Mouse (Mus musculus): Measurements from ENCODE around the gene Olfr917. TPM values are rescaled to one million over a fixed set of nuclear protein-coding genes. Genes with fewer than 3 reads are reported as not detected.

The Olfr917 gene
- total RNA-seq (2022), result not detected

DNA sequence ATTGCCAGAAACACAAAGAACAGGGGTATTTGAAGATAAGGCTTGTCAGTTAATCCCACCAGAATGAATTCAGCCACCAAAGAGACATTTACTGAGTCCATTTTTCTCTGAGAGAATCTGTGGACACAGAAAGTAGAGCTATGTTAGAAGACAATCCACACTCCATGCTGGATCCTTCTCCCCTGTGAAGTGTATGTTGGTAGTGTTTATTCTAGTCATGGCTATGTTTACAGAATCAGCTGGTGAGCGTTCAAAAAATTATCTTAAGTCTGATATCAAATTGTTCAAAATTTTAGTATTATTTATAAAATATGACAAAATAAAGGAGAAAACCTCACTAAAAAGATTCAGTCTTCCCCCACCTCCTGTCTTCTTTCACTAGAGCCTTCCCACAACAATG is at the start of gene Olfr917:
TSS of gene Olfr917 (minus strand) at position 101 of the 400 bp plus-strand sequence.
- DNase-seq, result no peak

DNA sequence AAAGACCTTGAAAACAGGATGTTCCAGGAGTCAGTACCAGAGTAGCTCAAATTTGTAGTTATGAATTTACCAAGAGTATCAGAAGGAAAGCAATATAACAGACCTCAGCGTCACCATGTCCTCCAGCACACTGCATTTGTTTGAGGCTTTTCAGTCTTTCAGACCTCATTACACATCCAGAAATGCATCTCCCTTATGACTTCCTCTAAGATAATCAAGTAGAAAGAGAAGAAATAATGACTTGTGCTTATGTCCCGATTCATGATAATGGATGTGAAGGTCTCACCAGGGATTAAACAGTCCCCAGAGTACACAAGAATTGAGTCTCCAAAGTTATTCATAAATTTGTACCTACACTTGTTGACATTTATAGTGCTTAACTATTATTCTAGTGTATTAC is 8.9 kb upstream of the Olfr917 start, which contains the start of gene Olfr918:
TSS of gene Olfr918 (minus strand) at position 101 of the 400 bp plus-strand sequence.
- DNase-seq, result no peak

DNA sequence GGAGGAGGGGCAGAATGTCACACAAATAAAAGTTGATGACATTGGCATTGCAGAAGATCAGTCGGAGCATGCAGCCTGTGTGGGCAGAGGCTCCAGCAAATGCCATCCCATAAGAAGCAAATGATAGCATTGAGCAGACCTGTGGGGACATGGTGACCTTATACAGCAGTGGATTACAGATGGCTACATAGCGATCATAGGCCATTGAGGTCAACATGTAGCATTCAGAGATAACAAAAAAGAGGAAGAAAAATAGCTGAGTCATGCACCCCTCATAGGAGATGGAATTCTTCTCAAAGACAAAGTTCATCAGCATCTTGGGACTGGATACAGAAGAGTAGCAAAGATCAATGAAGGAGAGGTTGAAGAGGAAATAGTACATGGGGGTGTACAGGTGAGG is 7.2 kb upstream of the Olfr917 start:
- no peak for DNase-seq

DNA sequence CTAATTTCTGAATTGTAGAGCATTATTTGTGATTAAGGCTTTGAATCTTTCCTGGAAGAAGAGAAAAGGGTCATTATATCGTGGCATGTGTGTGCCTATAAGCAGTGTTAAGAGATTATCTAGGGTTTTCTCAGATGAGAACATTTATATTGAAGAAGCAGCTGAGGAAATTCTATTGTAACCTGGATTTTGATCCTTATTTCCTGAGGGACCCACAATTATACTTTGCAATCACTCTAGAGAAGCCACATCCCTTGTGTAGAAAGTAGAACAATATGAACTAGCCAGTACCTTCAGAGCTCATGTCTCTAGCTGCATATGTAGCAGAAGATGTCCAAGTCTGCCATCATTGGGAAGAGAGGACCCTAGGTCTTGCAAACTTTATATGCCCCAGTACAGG is 5.9 kb downstream of the Olfr917 start, which contains the start of gene Olfr916:
TSS of gene Olfr916 (minus strand) at position 101 of the 400 bp plus-strand sequence.
- no peak for DNase-seq

DNA sequence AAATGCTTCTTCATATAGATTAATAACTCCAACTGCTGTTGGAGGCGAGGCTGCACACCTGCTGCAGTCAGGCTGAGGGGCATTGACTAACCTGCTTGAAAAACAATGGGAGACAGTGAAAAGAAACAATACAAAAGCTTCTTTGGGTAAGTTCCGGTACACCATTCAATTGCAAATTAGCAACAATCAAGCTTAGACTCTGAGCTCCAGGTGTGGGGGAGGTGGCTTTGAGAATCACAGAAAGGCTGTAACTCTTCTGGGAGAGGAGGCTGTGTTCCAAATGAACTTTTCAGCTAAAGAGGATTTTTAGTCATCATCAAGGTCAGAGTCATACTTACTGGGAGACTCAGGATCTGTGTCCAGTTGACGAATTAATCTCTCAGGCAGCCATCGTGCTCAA is 33.2 kb downstream of the Olfr917 start:
- no peak for DNase-seq

Other genes starting within 250 kb of the Olfr917 start
- not detected for gene Olfr901, start 236.4 kb downstream of the Olfr917 start, total RNA-seq (2022)
- gene Olfr902, start 218.2 kb downstream of the Olfr917 start, total RNA-seq (2022), result not detected
- not detected for gene Olfr904, start 202.7 kb downstream of the Olfr917 start, total RNA-seq (2022)
- under 1 TPM in 1 of 4 experiments, not detected in 3; 0.06 TPM for gene Olfr905, start 194.7 kb downstream of the Olfr917 start, total RNA-seq (2022)
- gene Olfr906, start 178.8 kb downstream of the Olfr917 start, total RNA-seq (2022), result not detected
- not detected for gene Olfr907, start 170.0 kb downstream of the Olfr917 start, total RNA-seq (2022)
- not detected for gene Olfr911-ps1, start 144.3 kb downstream of the Olfr917 start, total RNA-seq (2022)
- gene Olfr910, start 128.0 kb downstream of the Olfr917 start, total RNA-seq (2022), result not detected
- not detected for gene Olfr912, start 85.7 kb downstream of the Olfr917 start, total RNA-seq (2022)
- not detected for gene Olfr913, start 73.1 kb downstream of the Olfr917 start, total RNA-seq (2022)
- gene Olfr914, start 60.7 kb downstream of the Olfr917 start, total RNA-seq (2022), result not detected
- gene Olfr916, start 6.0 kb downstream of the Olfr917 start, total RNA-seq (2022), result not detected
- not detected for gene Olfr918, start 8.8 kb upstream of the Olfr917 start, total RNA-seq (2022)
- gene Olfr919, start 37.8 kb upstream of the Olfr917 start, total RNA-seq (2022), result not detected
- 10 to 100 TPM; 50.5 to 75.2 (median 60.9) TPM for gene Vwa5a, start 52.4 kb upstream of the Olfr917 start, total RNA-seq (2022)
- under 1 TPM; 0.23 to 0.83 (median 0.51) TPM for gene Olfr920, start 86.5 kb upstream of the Olfr917 start, total RNA-seq (2022)
- gene Olfr921, start 107.2 kb upstream of the Olfr917 start, total RNA-seq (2022), result under 1 TPM in 1 of 4 experiments, not detected in 3; 0.05 TPM
- not detected for gene Olfr922, start 148.8 kb upstream of the Olfr917 start, total RNA-seq (2022)
- gene Olfr923, start 160.7 kb upstream of the Olfr917 start, total RNA-seq (2022), result not detected
- not detected for gene Olfr924, start 178.6 kb upstream of the Olfr917 start, total RNA-seq (2022)
- gene Olfr26, start 189.2 kb upstream of the Olfr917 start, total RNA-seq (2022), result not detected
- gene Olfr926, start 211.3 kb upstream of the Olfr917 start, total RNA-seq (2022), result not detected

All from adrenal gland, adult 8-10 months (tissue).